Mouse (Mus musculus) right cerebral cortex, postnatal 14 days (tissue): ENCODE data around the gene Gm45021.

Source experiments
- DNase-seq: peaks from one replicate; pipeline ENCODE4 v3.0.0; 2022

Gm45021 gene

DNA sequence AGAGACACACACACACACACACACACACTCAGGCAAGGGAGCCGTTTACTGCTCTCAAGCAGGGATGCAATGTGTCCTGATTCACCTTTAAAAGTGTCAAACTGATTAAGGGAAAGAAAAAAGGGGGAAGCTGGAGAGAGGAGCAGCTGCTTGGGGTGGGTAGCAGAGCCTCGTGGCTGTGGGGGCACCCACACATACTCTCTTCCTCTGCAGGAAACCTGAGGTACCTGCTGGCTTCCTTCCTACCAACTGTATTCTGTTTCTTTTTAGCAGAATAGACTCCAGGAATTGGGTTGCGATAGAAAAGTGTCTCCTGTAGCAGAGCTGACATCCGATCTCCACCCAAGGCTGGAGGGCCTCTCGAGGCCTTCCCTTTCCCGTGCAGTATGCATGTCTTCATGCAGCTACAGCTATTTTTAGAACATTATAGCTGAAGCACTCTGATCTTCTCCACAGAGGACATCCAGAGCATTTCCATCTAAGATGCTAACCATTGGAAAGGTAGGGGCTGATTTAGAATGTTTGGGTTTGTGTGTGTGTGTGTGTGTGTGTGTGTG is at the start of gene Gm45021:
Gene Gm45021 (plus strand): TSS at position 417 of the 557 bp plus-strand sequence.
- no peak for DNase-seq

DNA sequence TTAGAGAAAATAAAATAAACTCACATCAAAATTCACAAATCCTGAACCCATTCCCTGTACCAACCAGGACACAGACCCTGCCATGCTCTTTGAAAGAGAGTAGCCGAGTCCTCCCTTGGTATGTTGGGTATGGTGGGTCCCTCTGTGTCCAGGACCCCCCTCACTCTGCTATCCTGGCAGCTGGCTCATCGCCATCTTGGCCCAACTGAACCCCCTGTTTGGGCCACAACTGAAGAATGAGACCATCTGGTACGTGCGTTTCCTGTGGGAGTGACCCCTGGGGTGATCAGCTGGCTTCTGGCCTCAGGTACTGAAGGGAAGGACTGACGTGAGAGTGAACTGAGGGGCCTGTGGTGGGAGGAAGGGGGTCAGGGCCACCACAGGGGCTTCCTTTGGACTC is 49.5 kb upstream of the Gm45021 start:
- DNase-seq: no peak

DNA sequence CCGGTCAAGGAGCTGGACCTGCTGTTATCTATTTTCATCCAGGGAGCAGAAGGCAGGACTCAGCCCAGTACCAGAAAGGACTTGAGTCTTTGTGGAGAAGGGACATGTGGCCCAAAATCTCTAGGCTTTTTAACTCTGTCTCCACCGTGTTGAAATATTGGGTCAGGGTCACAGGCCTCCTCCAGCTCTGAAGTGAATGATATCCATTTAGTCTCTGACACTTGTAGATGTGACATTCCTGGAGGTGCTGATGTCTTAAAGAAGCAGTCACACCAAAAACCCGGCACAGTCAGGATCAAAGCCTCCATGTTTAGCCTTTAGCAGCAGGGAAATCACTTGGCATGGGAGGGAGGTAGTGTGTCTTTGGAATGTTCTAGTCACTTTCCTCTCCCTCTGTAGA is 48.7 kb upstream of the Gm45021 start:
- DNase-seq: no peak

DNA sequence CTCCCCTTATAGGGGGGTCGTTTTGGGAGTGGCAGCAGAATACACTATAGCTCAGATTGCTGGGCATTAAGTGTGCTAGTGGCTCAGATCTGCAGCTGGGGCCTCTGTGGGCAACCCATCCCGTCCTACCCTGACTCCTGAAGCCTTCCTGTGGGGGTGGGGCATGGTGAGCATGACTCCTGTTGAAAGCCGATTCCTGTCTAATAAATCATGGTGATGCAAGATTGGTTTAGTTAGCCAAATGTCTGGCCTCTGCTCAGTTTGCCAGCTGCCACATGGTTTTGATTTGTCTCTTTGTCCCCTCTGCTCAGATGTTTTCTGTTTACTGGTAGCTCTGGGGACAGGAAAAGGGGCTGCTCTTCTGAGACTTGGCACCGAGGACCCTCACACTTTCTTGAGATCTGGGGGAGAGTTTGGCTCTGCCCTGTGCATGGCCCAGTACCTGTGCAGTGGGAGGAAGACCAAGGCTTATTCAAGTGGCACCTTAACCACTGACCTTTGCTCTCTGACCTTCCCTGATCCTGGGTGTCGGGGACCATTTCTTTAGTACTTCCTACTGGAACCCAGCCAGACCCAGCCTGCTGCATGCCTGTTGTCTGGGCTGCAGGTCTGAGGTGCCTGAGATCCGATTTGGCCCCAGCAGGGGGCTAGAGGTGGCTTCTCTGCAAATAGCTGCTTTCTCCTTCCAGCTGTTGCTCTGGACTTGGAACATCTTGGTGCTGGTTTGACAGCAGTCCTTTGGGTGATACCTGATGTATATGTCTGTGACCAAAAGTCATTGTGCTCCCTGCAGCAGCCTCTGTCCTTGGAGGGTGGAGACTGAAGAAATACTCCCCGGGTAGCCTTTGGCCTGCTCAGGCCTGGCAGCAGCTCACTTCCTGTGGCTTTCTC is 47.6 kb upstream of the Gm45021 start:
- no peak for DNase-seq

DNA sequence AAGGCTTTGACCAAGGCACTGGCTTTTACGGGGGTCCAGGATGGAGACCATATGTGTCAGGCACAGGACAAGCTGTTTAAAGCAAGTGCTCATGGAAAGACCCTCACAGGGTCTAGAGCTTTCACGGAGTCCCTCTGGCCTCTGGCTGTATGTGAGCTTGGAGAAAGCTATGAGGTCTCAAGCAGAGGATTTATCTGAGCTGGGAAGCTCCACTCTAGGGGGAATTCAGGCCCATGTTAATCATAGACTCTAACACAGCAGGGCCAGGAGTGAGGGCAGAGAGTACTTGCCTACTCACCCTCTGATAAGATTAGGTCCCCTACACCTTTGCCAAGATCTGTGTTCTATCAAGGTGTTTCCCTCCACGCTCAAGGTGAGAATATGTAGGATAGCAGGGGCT is 46.8 kb upstream of the Gm45021 start:
- DNase-seq: no peak

DNA sequence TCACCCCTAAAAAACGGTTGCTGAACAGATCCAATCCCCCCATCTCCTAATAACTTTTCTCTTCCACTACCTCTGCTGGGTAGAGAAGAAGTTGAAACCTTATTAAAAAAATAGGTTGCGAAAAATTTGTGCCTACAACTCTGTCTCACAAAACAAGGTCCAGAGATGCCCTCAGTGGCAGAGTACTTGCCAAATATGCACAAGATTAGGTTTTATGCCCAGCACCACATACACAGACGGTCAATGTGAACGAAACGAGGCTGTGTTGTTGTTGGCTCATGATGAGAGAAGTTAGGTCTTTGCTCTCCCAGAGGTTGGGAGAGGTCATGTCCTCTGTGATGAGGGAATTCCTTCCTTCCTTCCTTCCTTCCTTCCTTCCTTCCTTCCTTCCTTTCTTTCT is 44.2 kb upstream of the Gm45021 start:
- no peak for DNase-seq

DNA sequence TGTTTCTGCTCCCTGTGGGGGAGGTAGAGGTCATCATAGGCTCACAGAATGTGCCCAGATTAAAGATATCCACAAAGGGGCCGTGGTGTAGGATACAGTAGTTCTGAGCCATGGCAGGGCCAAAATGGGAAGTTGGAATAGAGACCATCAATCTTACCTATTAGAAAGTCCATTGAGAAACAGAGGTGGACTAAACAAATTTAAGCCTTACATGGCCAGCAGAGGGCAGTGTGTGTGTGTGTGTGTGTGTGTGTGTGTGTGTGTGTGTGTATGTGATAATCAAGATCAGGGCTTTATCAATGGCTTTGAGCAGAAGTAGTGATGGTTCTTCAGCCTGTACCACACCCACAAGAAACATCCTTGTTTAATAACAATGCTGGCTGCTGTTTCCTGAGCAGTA is 43.1 kb upstream of the Gm45021 start:
- DNase-seq: no peak

DNA sequence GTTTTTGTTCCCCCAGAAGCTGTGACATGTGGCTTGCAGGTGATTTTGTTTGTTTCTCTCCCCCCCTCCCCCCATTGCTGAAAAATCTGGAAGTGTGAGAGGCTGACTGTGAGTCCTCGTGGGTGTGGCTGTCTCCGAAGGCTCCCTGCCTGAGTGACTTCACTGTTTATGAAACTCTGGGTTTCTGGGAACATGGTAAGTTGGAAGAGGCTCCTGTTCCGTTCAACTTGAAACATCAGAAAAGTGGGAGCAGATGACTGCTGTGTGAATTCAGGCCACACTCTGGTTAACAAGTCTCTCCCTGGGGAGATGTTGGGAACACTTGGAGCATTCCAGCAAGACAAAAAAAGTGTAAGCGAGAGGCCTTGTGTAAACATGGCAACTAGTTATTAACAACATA is 42.6 kb upstream of the Gm45021 start:
- no peak for DNase-seq

DNA sequence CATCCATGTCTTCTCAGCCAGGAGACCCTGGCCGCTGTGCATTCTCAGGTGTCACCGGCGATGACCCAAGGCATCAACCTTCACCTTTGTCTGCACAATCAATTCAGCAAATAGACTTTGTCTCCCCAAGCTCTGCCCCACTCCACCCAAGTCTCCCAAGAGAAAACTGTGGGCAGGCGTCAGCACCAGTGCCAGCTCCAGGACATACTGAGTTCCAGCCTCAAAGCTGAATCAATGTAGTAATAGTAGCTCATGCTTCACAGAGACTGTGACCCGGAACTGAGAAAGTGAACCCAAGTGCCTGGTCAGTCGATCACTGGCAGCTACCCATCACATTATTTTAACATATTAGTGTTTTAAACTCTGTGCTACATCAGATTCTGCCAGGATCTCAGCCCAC is 41.1 kb upstream of the Gm45021 start:
- DNase-seq: no peak

DNA sequence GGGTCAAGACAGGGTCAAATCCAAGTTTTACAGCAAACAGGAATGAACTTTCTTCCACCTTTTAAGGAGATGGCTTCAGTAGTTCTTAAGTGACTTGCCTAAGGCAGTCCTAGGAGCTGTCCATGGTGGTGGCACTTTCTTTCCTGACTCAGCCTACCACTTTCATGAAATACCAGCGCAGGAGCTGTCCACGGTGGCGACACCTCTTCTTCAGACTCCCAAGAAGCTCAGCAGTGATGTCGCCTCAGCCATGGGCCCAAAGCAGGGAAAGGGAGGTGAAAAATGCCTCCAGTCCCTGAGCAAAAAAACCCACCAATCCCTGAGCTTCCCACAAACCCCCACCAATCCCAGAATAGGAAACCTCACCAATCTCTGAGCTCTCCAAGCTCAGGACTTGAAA is 36.5 kb upstream of the Gm45021 start:
- no peak for DNase-seq

DNA sequence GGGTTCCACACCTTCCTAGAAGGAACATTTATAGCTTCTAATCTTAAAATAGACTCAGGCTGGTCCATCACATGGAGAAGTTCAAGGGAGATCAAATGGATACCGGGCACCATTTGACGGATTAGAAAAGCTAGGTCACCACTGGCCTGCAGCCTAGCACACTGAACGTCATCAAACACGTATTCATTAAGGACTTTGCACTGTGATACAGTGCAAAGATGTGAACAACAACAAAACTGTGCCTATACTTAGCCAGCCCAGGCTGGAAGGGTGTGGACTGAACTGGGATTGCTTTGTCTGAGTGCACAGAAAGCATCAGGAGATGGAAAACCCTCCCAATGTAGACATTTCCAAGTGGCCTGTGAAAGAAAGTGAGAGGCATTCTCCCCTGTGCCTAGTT is 35.6 kb upstream of the Gm45021 start:
- no peak for DNase-seq

DNA sequence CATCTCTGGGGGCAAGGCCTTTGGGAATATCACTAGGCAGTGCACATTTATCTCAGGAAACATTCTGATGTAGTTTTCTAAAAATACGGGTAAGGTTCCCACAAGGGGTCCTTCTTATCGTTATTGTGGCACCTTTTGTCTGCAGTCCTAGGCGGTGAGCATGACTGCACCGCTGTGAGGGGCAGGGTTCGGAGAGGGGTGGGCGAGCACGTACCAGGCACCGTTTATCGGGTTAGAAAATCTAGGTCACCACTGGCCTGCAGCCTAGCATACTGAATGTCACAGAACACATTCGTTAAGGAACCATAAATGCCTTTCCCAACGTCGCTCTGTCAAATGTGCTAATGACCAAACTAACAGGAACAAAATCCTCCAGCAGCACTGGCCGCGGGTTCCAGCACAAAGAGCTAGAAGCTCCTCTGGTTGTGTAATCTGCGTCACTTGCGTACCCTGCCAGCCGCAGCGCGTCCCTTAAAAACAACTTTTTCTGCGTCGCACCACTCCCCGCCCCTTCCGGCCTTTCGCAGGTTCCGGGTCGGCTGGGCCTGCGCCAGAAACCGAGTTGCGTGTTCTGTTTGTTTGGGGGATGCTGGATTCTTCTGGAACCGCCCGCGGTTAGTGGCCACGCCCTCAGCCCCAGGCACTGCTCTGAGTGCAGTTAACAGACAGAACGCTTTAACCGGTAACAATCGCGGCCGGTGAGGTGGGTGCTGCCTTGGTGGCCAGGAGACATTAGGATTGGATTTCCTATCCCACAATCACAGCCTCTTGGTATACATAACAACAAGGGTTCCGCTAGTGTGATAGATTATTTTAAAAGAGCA is 34.9 kb upstream of the Gm45021 start, which contains the start of gene Lrrc61:
Gene Lrrc61 (plus strand): TSS at position 517 of the 824 bp plus-strand sequence.
- peak; percentile 99 for DNase-seq

DNA sequence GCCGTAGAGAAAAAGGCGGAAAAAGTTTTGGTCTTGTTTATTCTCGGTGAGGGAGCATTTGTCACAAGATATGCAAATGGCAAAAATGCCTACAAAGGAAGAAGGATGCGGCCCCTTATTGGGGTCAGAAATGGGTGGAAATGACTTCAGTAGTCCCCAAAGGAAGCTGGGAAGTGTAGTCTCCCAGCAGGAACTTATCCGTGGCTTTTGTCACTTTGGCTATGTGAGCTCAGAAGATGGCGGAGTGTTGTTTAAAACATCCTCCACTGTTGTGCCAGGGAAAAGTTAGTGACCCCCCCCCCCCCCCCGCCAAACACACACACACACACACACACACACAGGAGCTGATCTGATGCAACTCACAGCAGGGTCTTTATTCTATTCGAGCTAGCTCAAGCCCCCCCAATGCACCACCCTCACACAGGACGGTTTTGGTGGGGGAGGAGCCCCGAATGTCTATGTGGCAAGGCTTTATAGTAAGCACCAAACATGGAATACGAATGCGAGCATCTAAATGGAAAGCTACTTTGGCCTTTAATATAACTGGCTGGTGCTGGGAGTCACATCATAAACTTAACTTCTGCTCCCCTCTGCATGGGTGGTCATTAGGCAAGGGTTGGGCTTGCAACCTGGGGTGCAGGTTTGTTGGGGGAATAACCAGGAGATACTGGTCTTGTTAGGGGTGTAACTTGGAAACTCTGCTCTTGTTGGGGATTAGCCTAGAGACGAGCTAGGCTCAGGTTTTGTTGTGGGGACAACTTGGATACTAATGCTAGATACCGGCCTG is 34.1 kb upstream of the Gm45021 start:
- no peak for DNase-seq

DNA sequence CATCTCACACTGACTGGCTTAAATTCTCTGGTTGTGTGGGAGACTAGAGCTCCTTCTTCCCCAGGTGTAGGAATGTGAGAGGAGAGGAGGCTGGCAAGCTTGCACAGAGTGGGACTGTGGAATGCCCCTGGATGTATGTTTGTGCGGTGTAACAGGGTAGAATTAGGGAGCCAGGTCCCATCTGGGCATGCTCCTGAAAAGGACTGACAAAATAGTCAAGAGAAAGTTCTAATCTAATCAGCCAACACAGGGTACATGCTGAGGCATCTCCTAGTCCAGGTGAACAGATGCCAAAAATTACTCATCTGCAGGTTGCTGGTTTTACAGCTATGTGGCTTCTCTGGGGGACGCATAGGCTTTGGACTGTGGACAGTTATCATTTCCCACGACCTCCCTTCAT is 33.5 kb upstream of the Gm45021 start:
- no peak for DNase-seq

DNA sequence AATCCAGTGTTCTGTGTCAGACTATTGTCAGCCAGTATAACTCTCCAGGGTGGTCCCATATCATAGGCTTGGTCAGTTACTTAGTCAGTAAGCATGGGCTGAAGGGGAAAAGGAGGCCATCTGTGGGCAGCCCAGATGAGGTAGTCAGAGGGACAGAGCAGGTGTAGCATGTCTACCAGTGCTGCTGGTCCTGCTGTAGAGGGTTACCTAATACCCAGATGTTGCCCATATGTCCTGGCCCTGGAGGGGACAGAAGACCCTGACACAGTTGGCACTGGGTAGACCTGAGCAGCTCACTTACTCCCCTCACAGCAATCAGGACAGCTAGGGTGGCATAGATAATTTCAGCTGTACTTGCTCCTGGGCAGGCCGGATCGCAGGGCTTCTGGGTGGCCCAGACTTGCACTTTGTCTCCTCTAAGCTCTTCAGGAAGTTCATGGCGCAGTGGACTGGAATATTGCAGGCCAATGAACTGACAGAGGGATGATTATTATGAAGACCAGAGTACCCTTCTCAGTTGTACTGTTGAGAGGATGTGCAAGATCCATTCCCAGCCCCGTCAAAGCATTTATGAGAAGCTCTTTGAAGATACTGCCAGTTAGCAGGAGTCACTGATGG is 23.6 kb upstream of the Gm45021 start:
- no peak for DNase-seq

DNA sequence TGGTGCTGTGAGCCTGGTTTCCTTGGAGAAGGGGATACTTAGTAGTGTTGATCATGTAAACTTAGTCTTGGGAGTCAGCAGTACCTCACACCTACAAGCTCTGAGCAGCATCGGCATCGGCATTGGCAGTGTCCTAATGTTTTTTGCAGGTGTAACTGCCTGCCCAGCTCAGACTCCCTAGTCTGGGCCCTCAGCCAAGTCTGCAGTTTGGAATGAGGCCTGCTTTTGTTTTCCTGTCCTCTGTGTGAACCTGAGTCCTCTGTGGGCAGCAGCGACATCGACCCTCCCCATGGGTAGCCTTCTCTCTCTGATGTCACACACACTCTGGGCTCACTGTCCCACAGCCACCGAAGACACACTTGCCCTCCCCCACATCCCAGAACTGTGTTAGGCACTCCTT is 23.1 kb upstream of the Gm45021 start:
- no peak for DNase-seq

DNA sequence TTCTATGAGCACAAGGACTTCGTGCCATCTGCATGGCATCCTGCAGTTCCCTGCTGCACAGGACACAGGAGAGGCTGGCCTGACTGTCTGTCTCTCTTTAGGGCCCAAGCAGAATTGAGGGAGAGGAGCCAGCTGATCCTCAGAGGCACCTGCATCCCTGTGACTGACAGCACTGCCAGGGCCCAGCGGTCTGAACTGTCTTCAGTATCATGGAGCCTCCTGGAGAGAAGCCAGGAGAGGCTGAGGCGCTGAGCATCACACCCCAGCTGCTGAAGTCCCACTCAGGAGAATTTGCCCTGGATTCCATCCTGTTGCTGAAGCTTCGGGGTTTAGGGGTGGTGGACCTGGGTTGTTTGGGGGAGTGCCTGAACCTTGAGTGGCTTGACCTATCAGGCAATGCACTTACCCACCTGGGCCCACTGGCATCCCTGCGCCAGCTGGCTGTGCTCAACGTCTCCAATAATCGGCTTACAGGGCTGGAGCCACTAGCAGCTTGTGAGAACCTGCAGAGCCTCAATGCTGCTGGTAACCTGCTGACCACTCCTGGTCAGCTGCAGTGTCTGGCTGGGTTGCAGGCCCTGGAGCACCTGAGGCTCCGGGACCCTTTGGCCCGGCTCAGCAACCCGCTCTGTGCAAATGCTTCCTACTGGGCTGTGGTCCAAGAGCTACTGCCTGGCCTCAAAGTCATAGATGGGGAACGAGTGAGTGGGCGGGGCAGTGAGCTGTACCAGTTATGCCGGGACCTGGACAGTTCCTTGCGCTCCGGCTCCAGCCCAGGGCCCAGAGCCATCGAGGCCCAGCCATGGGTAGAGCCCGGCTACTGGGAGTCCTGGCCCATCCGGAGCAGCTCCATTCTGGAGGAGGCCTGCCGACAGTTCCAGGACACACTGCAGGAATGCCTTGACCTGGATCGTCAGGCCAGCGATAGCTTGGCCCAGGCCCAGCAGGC is 21.1 kb upstream of the Gm45021 start:
- no peak for DNase-seq

DNA sequence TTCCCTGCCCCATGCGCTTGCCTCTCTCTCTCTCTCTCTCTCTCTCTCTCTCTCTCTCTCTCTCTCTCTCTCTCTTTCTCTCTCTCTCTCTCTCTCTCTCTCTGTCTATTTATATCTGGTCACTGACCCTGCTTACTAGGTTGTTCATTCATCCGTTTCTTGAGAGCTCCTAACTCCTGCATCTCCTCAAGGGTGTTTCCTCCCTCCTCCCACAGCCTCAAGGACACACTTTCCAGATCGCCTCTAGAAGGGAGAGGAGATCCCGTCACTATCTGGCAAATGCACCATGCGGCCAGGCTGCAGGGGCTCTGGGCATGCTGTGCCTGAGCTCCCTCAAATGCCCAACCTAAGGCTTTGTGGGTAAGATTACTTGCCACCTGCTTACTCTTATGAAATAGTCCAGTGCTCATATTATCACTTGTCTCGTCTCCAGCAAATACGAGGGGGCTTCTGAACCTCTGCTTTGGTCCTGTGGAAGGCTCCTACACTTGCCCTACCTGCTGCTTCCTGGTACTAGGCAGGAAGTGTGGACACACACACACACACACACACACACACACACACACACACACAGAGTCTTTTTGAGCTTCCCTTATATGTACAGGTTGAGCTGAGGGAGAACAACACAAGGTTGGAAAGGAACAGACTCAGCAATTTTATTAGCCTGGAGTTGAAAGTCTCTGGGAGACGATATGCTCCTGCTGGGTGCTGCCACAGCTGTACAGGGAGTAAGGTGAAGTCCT is 20.2 kb upstream of the Gm45021 start:
- no peak for DNase-seq

DNA sequence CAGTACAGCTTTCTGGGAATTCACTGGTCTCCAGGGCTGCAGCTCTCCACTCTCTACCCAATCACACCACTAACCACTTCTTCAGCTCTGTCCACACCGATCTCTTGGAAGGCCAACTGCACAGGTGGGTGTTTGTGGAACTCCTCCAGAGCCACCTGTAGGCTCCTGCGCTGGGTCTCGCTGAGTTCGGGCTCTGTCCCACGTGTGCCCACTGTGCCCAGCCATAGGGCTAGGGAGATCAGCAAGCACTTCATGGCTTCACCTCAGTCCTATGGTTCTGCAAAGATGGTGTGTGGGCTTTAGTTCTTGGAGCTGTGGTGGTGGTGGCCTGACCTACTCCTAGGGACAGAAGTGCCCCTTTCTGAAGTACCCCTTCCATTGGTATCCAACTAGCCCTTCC is 17.4 kb upstream of the Gm45021 start:
- no peak for DNase-seq

DNA sequence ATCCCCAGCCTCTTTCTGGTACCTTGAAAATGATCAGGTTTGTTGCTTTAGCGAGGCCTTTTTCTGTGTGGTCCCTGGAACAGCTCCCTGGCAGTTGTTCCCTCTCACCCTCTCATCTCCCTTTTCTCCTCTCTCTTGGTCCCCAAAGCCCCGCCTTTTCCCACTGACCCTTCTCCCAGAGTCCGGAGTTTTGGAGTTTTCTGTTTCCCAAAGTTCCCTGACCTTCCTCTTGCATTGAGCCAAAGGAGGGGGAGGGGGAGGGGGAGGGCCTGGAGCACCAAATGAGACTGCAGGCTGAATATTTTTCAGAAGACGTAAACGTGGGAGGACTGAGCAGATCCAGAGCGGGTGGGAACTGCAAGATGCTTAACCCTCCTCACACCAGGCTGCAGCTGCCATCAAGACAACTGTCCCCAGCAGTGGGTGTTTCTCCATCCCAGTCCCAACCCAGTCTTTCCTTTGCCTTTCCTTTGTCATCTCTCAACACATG is 16.8 kb upstream of the Gm45021 start, which contains the start of gene Rarres2:
Gene Rarres2 (minus strand): TSS at position 218 of the 490 bp plus-strand sequence.
- no peak for DNase-seq
